Mouse (Mus musculus) hindbrain, embryonic 16.5 days (tissue): ENCODE results near the gene Cntnap5c. TPM values are rescaled to one million over a fixed set of nuclear protein-coding genes. Genes with fewer than 3 reads are reported as not detected.

Experiments used
- ATAC-seq: fragments of 200-750 bp; cut with Nextera tagmentation; 2 replicates; pipeline ENCODE4 v1.8.0; 2017; ENCODE audit warnings: moderate TSS enrichment, moderate library complexity
- H3K27ac ChIP-seq: fragments of 300-500 bp; sonication (generic); 2 replicates; pipeline ENCODE4 v1.5.1; 2014; ENCODE audit warnings: low read depth, mild to moderate bottlenecking, control low read depth, low read length, moderate library complexity
- H3K27me3 ChIP-seq: fragments of 300-500 bp; sonication (generic); replicated peaks from 2 replicates; pipeline ENCODE4 v1.6.1; 2014; ENCODE audit warnings: low read length; ENCODE audit not compliant: control insufficient read depth, insufficient read depth
- H3K36me3 ChIP-seq: fragments of 300-500 bp; sonication (generic); 2 replicates; pipeline ENCODE4 v1.6.1; 2014; ENCODE audit warnings: mild to moderate bottlenecking, low read length, moderate library complexity, mixed read lengths; ENCODE audit not compliant: control insufficient read depth, insufficient read depth
- H3K4me1 ChIP-seq: fragments of 300-500 bp; sonication (generic); 2 replicates; pipeline ENCODE4 v1.6.1; 2014; ENCODE audit warnings: low read depth, low read length; ENCODE audit not compliant: control insufficient read depth, insufficient read depth
- H3K4me2 ChIP-seq: fragments of 300-500 bp; sonication (generic); 2 replicates; pipeline ENCODE4 v1.6.1; 2014; ENCODE audit warnings: mild to moderate bottlenecking, low read length, control low read depth, moderate library complexity
- H3K4me3 ChIP-seq: fragments of 300-500 bp; sonication (generic); 2 replicates; pipeline ENCODE4 v1.5.1; 2014; ENCODE audit warnings: mild to moderate bottlenecking, low read length, control low read depth, moderate library complexity
- H3K9ac ChIP-seq: fragments of 300-500 bp; sonication (generic); 2 replicates; pipeline ENCODE4 v1.6.1; 2014; ENCODE audit warnings: low read depth, mild to moderate bottlenecking, control low read depth, low read length, moderate library complexity
- H3K9me3 ChIP-seq: fragments of 300-500 bp; sonication (generic); 2 replicates; pipeline ENCODE4 v1.6.1; 2014; ENCODE audit warnings: mild to moderate bottlenecking, low read length, moderate library complexity; ENCODE audit not compliant: control insufficient read depth
- WGBS: fragments of 180-500 bp; shearing (Covaris S2); extraction: QIAGEN DNeasy Blood & Tissue Kit; methylation state at CpG from one replicate; pipeline ENCODE4 v1.1.7; 2014; 5-methylcytosine and 5-hydroxymethylcytosine counted together
- polyA plus RNA-seq: library from polyadenylated mRNA; unstranded; fragments of >200 nt; fragmentation: Nextera tagmentation; extraction: Ambion mirVana; gene quantifications from 2 replicates; pipeline ENCODE4 v1.2.1, GENCODE M21; 2015

Gene Cntnap5c
- polyA plus RNA-seq, 1 experiment from 2014 or later: 5.7 TPM

DNA sequence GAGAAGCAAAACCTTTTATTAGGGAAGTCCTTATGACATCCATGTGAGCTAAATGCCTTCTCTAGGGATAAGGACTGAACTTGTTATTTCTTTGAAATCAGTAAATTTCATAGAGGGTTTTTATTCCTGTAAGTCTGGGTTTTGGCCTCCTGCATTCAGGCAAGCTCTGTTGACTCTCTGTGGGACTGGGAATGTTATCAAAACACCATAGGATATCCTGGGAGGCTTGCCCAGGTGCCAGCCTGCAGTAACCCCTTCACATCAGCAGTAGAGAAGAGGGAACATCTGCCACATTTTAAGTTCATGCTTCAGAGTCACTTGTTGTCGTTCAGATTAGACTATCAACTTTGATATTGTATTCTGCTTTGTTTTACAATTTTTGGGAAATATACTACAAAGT lies 639.4 kb downstream of the Cntnap5c start:
- ATAC-seq: no peak
- Histone ChIP-seq H3K27ac (no peak overlapping the region), H3K9me3 (no peaks in the 10 kb centered on the region), H3K4me2 (no peak overlapping the region), H3K4me1 (no peaks in the 10 kb centered on the region), H3K27me3 (no peaks in the 10 kb centered on the region), H3K4me3 (no peak overlapping the region), H3K36me3 (no peaks in the 10 kb centered on the region), H3K9ac (no peak overlapping the region)
- WGBS: 78% methylated on average over 1 of the region's 1 CpGs

DNA sequence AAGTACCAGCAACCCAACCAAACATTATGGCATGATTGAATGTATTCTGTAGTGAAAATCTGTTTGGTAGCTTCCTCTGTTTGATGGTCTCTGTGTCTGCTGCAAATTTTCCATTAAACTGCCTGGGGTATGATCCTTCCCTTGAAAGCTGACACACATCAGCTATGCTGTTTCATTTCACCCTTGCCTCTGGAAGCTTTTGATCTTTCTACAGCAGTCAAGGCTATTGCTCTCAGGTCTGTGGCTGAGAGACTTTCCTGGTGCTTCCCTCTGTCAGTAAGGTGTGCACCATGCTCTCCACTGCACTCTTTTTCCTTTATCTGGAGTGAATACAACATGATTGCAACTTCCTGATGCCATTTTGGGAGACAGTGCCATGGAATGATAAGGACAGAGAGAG lies 668.1 kb downstream of the Cntnap5c start:
- H3K27ac ChIP-seq: no peak overlapping the region
- H3K4me3 ChIP-seq: no peak overlapping the region
- no peaks in the 10 kb centered on the region for H3K36me3 ChIP-seq
- H3K9ac ChIP-seq: no peak overlapping the region
- no peak overlapping the region for H3K4me2 ChIP-seq
- ATAC-seq: no peak
- H3K27me3 ChIP-seq: no peaks in the 10 kb centered on the region
- no peaks in the 10 kb centered on the region for H3K9me3 ChIP-seq
- H3K4me1 ChIP-seq: no peaks in the 10 kb centered on the region

Other genes with a start within 250 kb of the Cntnap5c start
- gene Vmn2r120, start 224.1 kb upstream of the Cntnap5c start, polyA plus RNA-seq: not detected in 2 replicates
- not detected in 2 replicates for gene Gm21834, start 27.4 kb upstream of the Cntnap5c start, polyA plus RNA-seq